Mouse (Mus musculus) frontal cortex, postnatal 10 days (tissue): Measurements from ENCODE around the gene Glt1d1.

Source experiments
- DNase-seq, 2 experiments: peaks; one replicate each; pipeline ENCODE4 v3.0.0; 2022; ENCODE audit warnings: low spot score in 2 of 2, mixed read lengths in 1 of 2

Gene Glt1d1

DNA sequence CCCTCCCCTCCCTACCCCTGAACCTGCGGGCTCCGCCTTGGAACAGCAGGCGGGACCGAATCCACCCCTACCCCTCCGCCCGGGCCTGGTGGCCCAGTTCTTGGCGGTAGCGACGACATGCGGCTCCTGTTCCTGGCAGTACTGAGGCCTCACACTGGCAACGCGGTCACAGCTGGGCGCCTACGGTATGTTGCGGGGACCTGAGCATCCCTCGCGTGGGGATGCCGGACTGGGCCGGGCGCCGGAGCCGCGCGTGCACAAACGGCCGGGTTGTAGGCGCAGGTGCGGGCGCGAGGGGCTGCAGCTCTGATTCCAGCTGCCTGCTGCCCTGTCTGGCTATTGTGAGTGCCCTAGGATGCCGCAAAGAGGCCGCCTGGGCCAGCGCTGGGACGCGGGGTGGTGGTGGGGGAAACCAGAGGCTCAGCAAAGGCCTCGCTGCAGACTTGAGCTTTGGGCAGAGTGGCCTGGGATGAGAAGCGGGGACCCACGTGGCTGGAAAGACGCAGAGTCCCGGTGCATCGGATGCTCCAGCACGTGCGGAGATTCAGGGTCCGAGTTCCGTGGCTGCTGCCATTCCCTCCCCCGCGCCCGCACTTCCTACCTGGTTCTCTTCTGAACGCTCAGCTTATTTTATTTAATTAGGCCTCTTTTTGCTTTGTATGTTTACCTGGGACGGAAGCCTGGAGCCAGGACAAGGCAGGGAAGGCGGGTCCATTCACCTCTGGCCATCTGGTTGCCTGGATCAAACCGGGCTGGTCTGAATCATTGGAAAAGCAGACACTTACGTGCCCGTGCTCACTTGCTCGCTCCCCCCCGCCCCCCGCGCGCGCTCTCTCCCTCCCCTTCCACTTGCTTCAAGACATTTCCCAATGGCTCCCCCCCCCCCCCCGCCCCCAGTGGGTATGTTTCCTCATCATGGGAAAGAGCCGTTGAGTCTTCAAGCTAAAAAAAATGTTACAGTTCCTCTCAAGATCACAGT lies at the start of gene Glt1d1, which contains the start of gene Slc15a4:
Glt1d1 (plus strand) TSS at position 96 of the 979 bp plus-strand sequence.
Slc15a4 (minus strand) TSS at position 731 of the 979 bp plus-strand sequence.
- peak in 1 of 2 experiments; percentile 30 for DNase-seq

- DNase-seq, result no peak
Observed at GRCm38 (mm10) chr5:127583658-127584057, 48.4 kb upstream of the Glt1d1 start.

- no peak for DNase-seq
Observed at GRCm38 (mm10) chr5:127587854-127588253, 44.2 kb upstream of the Glt1d1 start.

GRCm38 (mm10) chr5:127592406-127592805 lies 39.7 kb upstream of the Glt1d1 start:
- DNase-seq, result no peak

- peak in 1 of 2 experiments; percentile 17 for DNase-seq
Observed at GRCm38 (mm10) chr5:127592854-127593253, 39.2 kb upstream of the Glt1d1 start.

DNA sequence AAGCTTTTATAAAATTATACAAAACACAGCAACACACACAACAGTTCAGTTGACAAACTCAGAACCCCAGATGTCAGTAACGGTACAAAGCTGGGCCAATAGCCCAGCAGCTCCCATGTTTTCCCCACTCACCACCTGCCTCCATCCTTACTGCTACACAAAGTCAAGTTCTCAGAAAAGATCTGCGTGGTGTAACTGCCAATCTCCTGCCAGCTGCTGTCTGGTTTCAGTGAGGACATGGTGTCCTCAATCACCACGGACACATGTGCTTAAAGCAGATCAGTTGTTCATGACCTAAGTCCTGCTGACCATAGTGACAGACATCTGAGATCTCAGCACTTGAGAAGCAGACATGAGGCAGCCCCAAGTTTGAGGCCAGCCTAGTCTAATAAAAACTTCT lies 36.4 kb upstream of the Glt1d1 start:
- no peak for DNase-seq

- no peak for DNase-seq
Observed at GRCm38 (mm10) chr5:127596862-127597261, 35.2 kb upstream of the Glt1d1 start.

DNA sequence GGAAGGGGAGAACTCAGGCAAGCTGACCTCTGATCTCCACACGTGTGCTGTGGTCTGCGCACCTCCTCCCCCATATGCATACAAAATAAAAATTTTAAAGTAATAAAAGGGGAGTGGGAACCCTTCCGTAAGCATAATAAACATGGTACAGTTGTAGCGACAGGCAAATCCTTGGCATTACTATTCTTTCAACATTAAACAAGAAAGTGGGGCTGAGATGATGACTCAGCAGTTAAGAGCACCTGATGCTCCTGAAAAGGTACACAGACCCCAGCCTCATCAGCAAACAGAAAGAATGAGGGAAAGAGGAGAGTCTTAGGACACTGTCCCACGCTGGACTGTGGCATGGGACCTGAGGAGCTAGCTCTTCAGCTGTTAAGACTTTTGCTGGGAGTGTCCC lies 29.1 kb upstream of the Glt1d1 start:
- no peak for DNase-seq

DNA sequence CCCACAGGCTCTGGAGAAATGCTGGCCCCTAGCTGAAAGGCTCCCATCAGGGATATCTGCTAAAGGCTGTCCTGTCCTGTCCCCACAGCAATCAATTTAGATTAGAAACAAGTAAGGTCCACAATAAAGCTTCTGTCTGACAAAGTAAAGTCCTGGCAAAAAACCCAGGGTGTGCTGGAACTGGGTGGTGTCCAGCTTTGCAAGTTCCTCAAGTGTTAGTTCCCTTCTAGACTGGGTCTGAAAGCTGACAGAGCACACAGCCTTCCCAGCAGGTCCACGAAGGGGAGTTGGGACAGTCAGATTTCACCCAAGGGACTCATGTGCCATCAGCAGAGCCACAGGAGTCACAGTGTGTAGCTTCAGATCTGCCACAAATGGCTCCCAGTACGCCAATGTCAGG lies 24.6 kb upstream of the Glt1d1 start:
- no peak for DNase-seq

DNA sequence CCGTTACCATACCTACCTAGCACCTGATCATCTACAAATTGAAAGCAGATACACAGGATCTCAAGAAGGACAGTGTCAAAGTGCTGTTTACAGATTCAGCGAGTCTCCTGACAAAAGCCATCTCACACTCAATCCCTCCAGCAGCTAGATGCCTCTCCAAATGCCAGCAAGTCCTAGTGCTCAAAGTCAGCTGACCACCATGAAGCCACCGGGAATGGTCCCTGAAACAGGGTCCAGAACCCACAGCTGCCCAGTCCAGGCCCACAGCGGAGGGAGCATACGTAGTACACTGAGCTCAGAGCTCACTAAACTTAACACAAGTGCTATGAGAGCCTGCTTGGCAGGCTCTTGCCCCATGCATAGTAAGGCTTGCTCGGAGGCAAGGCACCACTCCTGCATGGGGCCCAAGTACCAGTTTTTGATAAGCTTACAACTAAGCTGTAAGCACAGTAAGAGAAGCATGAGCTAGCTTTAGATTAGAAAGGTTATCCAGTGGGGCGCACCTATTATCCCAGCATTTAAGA lies 22.8 kb upstream of the Glt1d1 start:
- no peak for DNase-seq

DNA sequence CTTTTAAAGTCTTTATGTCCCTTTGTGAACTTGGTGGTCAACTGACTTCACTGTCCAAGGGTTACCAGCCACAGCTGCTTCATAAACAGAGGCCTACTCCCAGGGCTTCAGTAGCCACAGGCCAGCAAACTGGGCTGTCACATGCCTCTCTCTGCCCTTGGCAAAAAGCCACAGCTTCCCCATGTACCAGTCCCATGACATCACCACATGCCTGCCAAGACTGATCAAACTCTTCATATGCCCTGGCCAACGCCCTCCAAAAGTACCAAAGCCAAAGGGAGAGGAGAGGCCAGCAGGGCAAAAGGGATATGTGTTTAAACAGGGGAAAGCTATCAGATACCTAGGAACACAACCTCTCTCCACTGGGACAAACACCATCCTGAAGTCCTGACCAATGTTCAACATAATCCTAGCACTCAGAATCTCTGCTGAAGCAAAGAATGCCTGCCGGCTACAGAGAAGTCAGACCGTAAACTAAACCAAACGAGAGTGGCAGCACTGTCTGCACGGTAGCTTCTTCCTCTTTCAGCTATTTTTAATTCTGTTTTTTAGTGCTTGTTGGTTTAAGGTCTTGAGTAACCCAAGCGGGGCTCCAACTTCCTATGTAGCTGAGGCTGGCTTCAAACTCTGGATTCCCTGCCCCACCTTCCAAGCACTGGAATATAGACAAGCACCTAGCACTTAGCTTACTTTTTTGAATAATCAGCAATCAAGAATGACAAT lies 21.1 kb upstream of the Glt1d1 start:
- peak in 1 of 2 experiments; percentile 34 for DNase-seq

DNA sequence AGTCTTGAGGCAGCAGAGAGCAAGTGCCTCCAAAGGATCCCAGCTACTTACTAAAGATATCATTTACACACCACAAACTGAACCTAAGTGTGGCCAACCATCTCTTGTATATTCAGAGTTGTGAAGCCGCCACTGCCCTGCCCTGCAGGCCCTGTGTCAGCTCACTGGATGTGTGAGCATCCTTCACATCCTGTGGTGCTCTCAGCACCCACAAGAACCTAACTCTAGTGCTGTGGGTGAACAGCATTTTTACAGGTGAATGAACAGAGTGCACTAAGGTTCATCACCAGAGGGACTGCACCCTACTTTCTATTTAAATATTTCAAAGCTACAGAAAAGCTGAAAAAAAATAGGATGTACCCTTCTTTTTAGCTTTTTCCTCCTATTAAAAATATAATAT lies 20.2 kb upstream of the Glt1d1 start:
- DNase-seq, result no peak

GRCm38 (mm10) chr5:127612397-127612796 lies 19.7 kb upstream of the Glt1d1 start:
- DNase-seq, result no peak

DNA sequence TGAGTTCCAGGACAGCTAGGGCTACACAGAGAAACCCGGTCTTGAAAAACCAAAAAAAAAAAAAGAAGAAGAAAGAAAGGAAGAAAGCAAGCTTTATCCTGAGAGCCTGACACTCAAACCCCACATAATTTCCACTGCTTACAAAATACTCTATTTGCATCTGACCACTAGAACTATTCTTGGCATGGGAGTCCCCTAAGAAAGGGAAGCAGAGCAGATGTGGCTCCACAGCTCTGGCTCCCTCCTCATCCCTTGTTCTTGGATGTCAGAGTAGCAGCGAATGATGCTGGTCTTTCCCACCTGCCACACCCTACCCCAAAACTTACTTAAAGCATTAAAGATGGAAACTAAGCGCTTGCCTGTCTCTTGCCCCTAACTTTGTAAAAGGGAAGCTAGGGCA lies 16.6 kb upstream of the Glt1d1 start:
- no peak for DNase-seq

DNA sequence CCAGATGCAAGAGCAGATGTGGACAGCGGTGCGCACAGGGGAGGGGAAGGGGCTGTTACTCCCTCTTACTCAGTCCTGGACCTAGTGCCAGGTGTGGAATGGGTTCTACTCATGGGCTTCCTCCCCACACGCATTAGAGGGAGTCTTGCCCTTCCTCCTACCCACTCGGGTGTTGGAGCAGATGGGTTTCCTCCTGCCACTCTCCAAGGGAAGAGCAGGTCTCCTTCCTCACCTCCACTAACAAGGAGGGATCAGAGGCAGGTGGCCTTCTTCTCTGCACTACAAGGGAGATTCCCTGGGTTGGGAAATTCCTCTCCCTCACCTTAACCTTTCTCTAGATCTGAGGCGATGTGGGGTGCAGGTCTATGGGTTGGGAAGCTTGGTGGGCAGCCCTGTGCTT lies 15.9 kb upstream of the Glt1d1 start:
- no peak for DNase-seq

DNA sequence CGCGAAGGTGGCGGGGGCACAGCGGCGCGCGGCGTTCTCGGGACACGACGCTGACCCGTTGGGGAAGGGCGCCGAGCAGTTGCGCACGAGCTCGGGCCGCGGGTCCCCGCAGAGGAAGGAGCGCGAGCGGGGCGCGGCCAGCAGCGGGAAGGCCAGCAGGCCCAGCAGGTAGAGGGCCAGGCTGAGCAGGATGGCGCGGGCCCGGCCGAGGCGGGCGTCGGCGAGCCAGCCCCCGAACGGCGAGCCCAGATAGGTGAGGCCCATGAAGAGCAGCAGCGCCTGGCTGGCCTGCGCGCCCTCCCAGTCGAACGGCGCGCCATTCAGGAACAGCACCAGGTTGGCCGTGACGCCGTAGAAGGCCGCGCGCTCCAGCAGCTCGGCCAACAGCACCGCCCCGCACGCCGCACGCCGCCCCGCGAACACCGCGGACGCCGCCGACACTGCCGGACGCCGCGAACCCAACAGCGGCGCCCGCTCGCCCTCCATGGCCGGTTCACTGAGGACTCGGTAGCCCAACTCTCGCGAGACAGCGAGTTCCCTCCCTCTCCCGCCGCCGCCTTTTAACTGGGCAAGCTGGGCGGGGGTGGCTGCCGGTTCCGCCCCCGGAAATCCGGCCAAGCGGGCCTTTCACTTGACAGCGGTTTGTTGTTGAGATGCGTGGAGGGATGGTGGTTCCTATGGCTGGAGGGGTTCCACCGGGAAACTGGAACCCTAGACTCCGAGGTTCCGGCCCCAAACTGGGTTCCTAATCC lies 15.0 kb upstream of the Glt1d1 start:
- peak; percentile 96 to 98 for DNase-seq

DNA sequence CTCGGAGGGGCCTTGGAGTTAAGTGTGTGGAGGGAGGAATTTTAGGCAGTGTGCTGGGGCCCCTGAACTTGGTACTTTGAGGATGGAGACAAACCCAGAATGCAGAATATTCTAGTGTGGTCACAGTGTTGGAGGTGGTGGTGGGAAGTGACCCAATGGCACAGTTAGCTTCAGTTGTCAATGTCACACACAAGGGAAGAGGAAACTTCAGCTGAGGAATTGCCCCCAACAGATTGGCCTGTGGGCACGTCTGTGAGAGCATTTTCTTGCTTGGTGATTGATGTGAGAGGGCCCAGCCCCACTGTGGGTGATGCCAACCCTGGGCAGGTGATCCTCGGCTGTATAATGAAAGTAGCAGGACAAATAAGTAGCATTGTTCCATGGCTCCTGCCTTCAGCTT lies 13.2 kb upstream of the Glt1d1 start:
- no peak for DNase-seq

DNA sequence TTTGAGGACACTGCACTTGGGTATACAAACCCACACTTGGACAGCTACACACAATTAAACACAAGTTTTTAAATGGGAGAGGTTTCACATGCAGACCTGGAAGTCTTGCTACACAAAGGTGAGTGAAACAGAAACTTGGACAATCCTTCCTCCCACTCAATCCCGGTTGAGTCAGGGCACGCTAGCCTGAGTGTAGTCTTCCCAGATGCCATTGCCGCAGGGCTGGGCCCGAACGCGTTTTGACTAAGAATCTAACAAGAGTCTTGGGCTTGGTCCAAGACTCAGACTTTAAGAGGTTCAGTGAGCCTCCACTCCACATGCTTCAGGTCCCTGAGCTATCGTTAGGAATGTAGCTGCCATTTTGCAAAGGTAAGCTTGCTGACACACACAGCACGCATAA lies 11.7 kb upstream of the Glt1d1 start:
- no peak for DNase-seq

GRCm38 (mm10) chr5:127621108-127621507 lies 11.0 kb upstream of the Glt1d1 start:
- DNase-seq, result no peak

DNA sequence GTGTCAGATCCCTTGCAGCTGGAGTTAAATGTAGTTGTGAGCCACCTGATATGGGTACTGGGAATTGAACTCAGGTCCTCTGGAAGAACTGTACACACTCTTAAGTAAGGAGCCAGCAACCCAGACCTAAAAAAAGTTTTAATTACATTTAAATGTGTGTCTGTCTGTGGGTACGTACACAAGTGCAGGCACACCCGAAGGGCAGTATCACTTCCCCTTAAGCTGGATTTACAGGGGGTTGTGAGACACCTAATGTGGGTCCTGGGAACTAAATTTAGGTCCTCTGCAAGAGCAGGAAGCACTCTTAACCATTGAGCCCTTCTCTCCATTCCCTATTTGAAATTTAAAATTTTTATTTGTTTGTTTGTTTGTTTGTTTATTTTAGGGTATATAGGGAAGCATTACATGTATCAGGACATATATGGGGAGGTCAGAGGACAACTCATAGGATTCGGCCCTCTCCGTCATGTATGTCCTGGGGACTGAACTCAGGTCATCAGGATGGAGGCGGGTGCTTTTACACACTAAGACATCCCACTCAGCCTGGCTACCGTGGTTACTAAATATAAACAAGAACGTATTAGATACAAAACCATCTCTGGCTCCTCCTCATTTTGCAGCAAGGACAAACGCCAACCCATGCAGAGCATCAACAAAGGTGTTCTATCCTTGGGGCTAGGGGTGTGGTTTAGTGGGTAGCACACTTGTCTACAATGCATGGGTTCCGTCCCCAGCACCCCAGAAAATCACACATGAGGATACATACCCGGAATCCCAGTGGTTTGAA lies 7.4 kb upstream of the Glt1d1 start:
- DNase-seq, result no peak

DNA sequence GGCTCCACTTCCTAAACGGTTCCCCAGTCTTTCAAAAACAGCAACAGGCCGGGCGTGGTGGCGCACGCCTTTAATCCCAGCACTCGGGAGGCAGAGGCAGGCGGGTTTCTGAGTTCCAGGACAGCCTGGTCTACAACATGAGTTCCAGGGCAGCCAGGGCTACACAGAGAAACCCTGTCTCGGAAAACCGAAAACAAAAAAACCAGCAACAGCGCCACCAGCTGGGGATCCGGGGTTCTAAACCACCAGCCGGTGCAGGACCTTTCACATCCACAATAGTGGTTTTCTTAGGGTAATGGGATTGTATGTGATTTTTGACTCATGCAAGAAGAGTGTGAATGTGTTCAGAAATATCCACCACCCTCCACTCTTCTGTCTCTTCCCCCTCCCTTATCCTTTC lies 4.8 kb upstream of the Glt1d1 start:
- no peak for DNase-seq
